Mouse (Mus musculus): ENCODE data around the gene Socs1. TPM values are rescaled to one million over a fixed set of nuclear protein-coding genes. Genes with fewer than 3 reads are reported as not detected.

Gene Socs1
- polyA plus RNA-seq, 1 experiment from 2014 or later, result 2.5 TPM

DNA sequence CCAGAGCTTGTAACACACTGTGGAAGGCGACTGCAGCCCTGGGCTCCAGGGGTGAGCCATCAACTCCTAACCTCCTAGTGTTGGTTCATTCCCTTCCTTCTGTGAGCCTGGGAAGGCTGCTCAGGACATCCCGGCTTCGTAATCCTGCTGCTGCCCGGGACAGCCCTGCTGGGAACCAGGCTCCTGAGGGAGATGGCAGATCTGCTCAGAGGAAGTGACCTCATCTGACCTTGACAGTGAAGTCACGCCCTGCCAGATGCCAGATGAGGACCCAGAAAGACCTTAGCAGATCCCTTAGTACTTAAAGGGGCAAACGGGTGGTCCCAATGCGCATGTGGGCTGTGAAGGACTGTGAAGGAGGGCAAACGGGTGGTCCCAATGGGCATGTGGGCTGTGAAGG lies 24.2 kb downstream of the Socs1 start:
- Histone ChIP-seq H3K9ac (ENCODE audit: low read length) (no peak overlapping the region), H3K27ac (ENCODE audit: low read depth, low read length) (no peak overlapping the region), H3K36me3 (ENCODE audit: control insufficient read depth, insufficient read depth, low read length) (no peaks in the 10 kb centered on the region), H3K4me1 (ENCODE audit: control insufficient read depth, insufficient read depth, low read length) (no peaks in the 10 kb centered on the region), H3K4me3 (ENCODE audit: low read depth, low read length) (no peak overlapping the region), H3K9me3 (ENCODE audit: control insufficient read depth, low read length) (no peaks in the 10 kb centered on the region), H3K27me3 (ENCODE audit: control insufficient read depth, insufficient read depth, low read length) (no peaks in the 10 kb centered on the region), H3K4me2 (ENCODE audit: low read depth) (no peak overlapping the region)
- DNase-seq (ENCODE audit: low spot score), result no peak
- ATAC-seq (ENCODE audit: insufficient read depth, low FRiP score, low TSS enrichment), result no peak
- 65% methylated on average over 8 of the region's 8 CpGs for WGBS

DNA sequence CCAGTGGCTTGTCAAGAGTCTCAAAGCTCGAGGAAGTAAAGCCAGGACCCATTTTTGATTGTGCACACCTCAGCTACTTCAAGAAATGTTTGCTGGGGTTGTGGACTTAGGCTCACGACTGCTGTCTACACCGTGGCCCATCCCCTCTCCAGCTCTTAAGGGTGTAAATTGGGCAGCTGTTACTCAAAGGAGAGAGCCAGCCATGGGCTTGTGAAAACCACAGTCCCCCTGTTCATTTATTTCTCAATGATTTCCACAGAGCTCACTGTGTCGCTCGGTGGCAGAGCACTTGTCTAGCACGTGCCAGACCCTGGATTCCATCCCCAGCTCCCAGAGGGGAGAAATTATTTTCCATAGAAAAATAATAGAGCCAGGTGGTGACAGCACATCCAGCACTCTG lies 29.2 kb downstream of the Socs1 start:
- WGBS, result 79% methylated on average over 6 of the region's 6 CpGs
- H3K36me3 ChIP-seq (ENCODE audit: control insufficient read depth, insufficient read depth, low read length), result no peaks in the 10 kb centered on the region

DNA sequence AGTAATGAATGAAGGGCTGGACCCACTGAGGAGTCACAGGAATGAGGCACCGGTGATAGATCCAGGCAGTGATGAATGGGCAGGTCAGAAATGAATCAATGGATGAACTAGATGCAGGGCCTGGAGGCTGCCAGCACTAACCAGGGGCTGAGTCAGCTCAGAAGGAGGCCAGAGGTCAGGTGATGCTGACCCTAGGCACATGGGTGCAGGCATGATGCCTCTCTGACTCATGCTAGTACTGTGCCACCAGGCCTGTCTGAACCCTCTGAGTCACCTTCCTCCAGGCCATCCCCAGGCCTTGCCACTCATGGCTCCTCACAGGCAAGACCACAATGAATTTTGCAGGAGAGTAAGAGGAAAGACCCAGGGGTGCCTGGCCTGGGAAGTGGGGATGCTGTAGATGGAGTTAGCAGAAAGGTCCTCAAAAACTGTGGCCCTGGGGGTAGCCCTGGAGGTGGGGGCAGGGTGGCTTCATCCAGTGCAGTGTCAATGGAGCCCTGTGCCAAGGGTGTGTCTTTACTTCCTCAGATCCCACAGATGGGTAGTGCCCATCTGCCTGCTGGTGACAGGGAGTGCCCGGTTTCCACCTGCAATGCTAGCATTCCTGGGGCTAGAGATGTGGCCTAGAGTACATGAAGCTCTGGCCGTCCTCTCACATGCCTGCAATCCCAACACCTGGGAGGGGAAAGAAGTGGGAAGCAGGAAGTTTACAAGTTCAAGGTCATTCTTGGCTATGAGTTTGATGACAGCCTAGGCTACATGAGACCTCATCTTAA lies 30.6 kb downstream of the Socs1 start:
- Histone ChIP-seq H3K9ac (ENCODE audit: low read length) (no peak overlapping the region), H3K36me3 (ENCODE audit: control insufficient read depth, insufficient read depth, low read length) (no peaks in the 10 kb centered on the region), H3K4me3 (ENCODE audit: low read depth, low read length) (no peak overlapping the region), H3K9me3 (ENCODE audit: control insufficient read depth, low read length) (no peaks in the 10 kb centered on the region), H3K4me1 (ENCODE audit: control insufficient read depth, insufficient read depth, low read length) (no peaks in the 10 kb centered on the region), H3K27me3 (ENCODE audit: control insufficient read depth, insufficient read depth, low read length) (no peaks in the 10 kb centered on the region), H3K4me2 (ENCODE audit: low read depth) (no peak overlapping the region), H3K27ac (ENCODE audit: low read depth, low read length) (no peak overlapping the region)
- DNase-seq (ENCODE audit: low spot score), result no peak
- WGBS, result 86% methylated on average over 3 of the region's 3 CpGs
- ATAC-seq (ENCODE audit: insufficient read depth, low FRiP score, low TSS enrichment), result no peak

More for the DNA sequence above, 29.2 kb downstream of the Socs1 start:
- Histone ChIP-seq H3K4me1 (ENCODE audit: control insufficient read depth, insufficient read depth, low read length) (no peaks in the 10 kb centered on the region), H3K27ac (ENCODE audit: low read depth, low read length) (no peak overlapping the region), H3K27me3 (ENCODE audit: control insufficient read depth, insufficient read depth, low read length) (no peaks in the 10 kb centered on the region), H3K4me2 (ENCODE audit: low read depth) (no peak overlapping the region), H3K9ac (ENCODE audit: low read length) (no peak overlapping the region), H3K4me3 (ENCODE audit: low read depth, low read length) (no peak overlapping the region), H3K9me3 (ENCODE audit: control insufficient read depth, low read length) (no peaks in the 10 kb centered on the region)
- ATAC-seq (ENCODE audit: insufficient read depth, low FRiP score, low TSS enrichment) (no peak), DNase-seq (ENCODE audit: low spot score) (no peak)

GRCm38 (mm10) chr16:10749824-10750223 lies 35.5 kb downstream of the Socs1 start:
- Histone ChIP-seq H3K36me3 (ENCODE audit: control insufficient read depth, insufficient read depth, low read length) (no peaks in the 10 kb centered on the region), H3K4me2 (ENCODE audit: low read depth) (no peak overlapping the region), H3K9ac (ENCODE audit: low read length) (no peak overlapping the region), H3K4me3 (ENCODE audit: low read depth, low read length) (no peak overlapping the region), H3K9me3 (ENCODE audit: control insufficient read depth, low read length) (no peaks in the 10 kb centered on the region), H3K27me3 (ENCODE audit: control insufficient read depth, insufficient read depth, low read length) (no peaks in the 10 kb centered on the region), H3K4me1 (ENCODE audit: control insufficient read depth, insufficient read depth, low read length) (no peaks in the 10 kb centered on the region), H3K27ac (ENCODE audit: low read depth, low read length) (no peak overlapping the region)
- WGBS, result 74% methylated on average over 7 of the region's 7 CpGs
- ATAC-seq (ENCODE audit: insufficient read depth, low FRiP score, low TSS enrichment) (no peak; the same call in 1 of the 2 replicates), DNase-seq (ENCODE audit: low spot score) (no peak)

GRCm38 (mm10) chr16:10749226-10749625 lies 36.1 kb downstream of the Socs1 start:
- no peak overlapping the region for H3K4me2 ChIP-seq (ENCODE audit: low read depth)
- no peaks in the 10 kb centered on the region for H3K27me3 ChIP-seq (ENCODE audit: control insufficient read depth, insufficient read depth, low read length)
- DNase-seq (ENCODE audit: low spot score) (no peak), ATAC-seq (ENCODE audit: insufficient read depth, low FRiP score, low TSS enrichment) (no peak)
- WGBS, result 73% methylated on average over 7 of the region's 7 CpGs
- no peak overlapping the region for H3K4me3 ChIP-seq (ENCODE audit: low read depth, low read length)
- no peaks in the 10 kb centered on the region for H3K9me3 ChIP-seq (ENCODE audit: control insufficient read depth, low read length)
- H3K4me1 ChIP-seq (ENCODE audit: control insufficient read depth, insufficient read depth, low read length), result no peaks in the 10 kb centered on the region
- H3K27ac ChIP-seq (ENCODE audit: low read depth, low read length), result no peak overlapping the region
- H3K9ac ChIP-seq (ENCODE audit: low read length), result no peak overlapping the region
- H3K36me3 ChIP-seq (ENCODE audit: control insufficient read depth, insufficient read depth, low read length), result no peaks in the 10 kb centered on the region

DNA sequence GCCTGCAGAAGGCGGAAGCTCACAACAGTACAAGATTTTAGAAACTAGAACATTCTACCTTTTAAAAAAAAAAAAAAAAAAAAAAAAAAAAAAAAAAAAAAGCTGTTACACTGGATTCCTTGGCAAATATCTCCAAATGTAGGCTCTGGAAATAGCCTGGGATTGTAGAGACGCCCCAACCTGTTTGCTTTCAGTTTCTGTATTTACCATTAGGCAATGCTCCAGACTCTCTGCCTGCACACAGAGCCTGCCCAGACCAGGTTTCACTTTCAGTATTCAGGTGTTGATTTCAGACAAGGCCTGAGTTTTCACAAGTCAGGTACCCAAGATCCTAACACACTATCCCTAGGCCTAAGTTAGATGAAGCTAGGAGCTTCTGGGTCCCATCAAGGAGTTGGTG lies 44.3 kb downstream of the Socs1 start:
- 90% methylated on average over 2 of the region's 2 CpGs for WGBS
- Histone ChIP-seq H3K27ac (ENCODE audit: low read depth, low read length) (no peak overlapping the region), H3K4me2 (ENCODE audit: low read depth) (no peak overlapping the region), H3K4me3 (ENCODE audit: low read depth, low read length) (no peak overlapping the region), H3K27me3 (ENCODE audit: control insufficient read depth, insufficient read depth, low read length) (no peaks in the 10 kb centered on the region), H3K36me3 (ENCODE audit: control insufficient read depth, insufficient read depth, low read length) (no peaks in the 10 kb centered on the region), H3K4me1 (ENCODE audit: control insufficient read depth, insufficient read depth, low read length) (no peaks in the 10 kb centered on the region), H3K9ac (ENCODE audit: low read length) (no peak overlapping the region), H3K9me3 (ENCODE audit: control insufficient read depth, low read length) (no peaks in the 10 kb centered on the region)
- DNase-seq (ENCODE audit: low spot score) (no peak), ATAC-seq (ENCODE audit: insufficient read depth, low FRiP score, low TSS enrichment) (no peak)

GRCm38 (mm10) chr16:10739854-10740398 lies 45.4 kb downstream of the Socs1 start:
- H3K27me3 ChIP-seq (ENCODE audit: control insufficient read depth, insufficient read depth, low read length), result no peaks in the 10 kb centered on the region
- no peaks in the 10 kb centered on the region for H3K4me1 ChIP-seq (ENCODE audit: control insufficient read depth, insufficient read depth, low read length)
- H3K9ac ChIP-seq (ENCODE audit: low read length), result no peak overlapping the region
- DNase-seq (ENCODE audit: low spot score) (no peak), ATAC-seq (ENCODE audit: insufficient read depth, low FRiP score, low TSS enrichment) (no peak)
- no peak overlapping the region for H3K27ac ChIP-seq (ENCODE audit: low read depth, low read length)
- 74% methylated on average over 9 of the region's 9 CpGs for WGBS
- H3K4me3 ChIP-seq (ENCODE audit: low read depth, low read length), result no peak overlapping the region
- H3K9me3 ChIP-seq (ENCODE audit: control insufficient read depth, low read length), result no peaks in the 10 kb centered on the region
- H3K36me3 ChIP-seq (ENCODE audit: control insufficient read depth, insufficient read depth, low read length), result no peaks in the 10 kb centered on the region
- H3K4me2 ChIP-seq (ENCODE audit: low read depth), result no peak overlapping the region

GRCm38 (mm10) chr16:10738866-10739265 lies 46.5 kb downstream of the Socs1 start:
- Histone ChIP-seq H3K4me3 (ENCODE audit: low read depth, low read length) (no peak overlapping the region), H3K4me2 (ENCODE audit: low read depth) (no peak overlapping the region), H3K9ac (ENCODE audit: low read length) (no peak overlapping the region), H3K27me3 (ENCODE audit: control insufficient read depth, insufficient read depth, low read length) (no peaks in the 10 kb centered on the region), H3K36me3 (ENCODE audit: control insufficient read depth, insufficient read depth, low read length) (no peaks in the 10 kb centered on the region), H3K27ac (ENCODE audit: low read depth, low read length) (no peak overlapping the region), H3K9me3 (ENCODE audit: control insufficient read depth, low read length) (no peaks in the 10 kb centered on the region), H3K4me1 (ENCODE audit: control insufficient read depth, insufficient read depth, low read length) (no peaks in the 10 kb centered on the region)
- ATAC-seq (ENCODE audit: insufficient read depth, low FRiP score, low TSS enrichment), result no peak
- DNase-seq (ENCODE audit: low spot score), result no peak
- WGBS, result 92% methylated on average over 3 of the region's 3 CpGs

DNA sequence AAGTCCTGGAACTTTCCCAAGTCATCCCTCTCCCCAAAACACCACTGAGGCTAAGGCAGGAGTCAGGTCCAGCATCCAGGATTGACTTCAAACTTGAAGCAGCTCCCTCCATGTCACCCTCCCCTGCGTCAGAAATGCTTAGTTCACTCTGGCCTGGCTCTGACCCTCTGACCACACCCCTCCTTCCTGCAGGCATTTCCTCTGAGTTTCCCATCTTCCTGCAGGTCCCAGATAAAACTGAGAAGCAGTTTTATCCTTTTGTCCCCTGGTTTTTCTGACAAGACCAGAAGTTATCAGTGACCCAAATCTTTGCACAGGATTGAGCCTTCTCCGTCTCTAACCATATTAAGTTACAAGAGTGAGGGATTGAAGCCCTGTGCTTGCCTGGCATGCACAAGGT lies 47.8 kb downstream of the Socs1 start:
- H3K9me3 ChIP-seq (ENCODE audit: control insufficient read depth, low read length), result no peaks in the 10 kb centered on the region
- no peak overlapping the region for H3K27ac ChIP-seq (ENCODE audit: low read depth, low read length)
- H3K27me3 ChIP-seq (ENCODE audit: control insufficient read depth, insufficient read depth, low read length), result no peaks in the 10 kb centered on the region
- no peak overlapping the region for H3K4me3 ChIP-seq (ENCODE audit: low read depth, low read length)
- H3K4me2 ChIP-seq (ENCODE audit: low read depth), result no peak overlapping the region
- WGBS, result 59% methylated on average over 2 of the region's 2 CpGs
- H3K4me1 ChIP-seq (ENCODE audit: control insufficient read depth, insufficient read depth, low read length), result no peaks in the 10 kb centered on the region
- H3K9ac ChIP-seq (ENCODE audit: low read length), result no peak overlapping the region
- ATAC-seq (ENCODE audit: insufficient read depth, low FRiP score, low TSS enrichment) (no peak), DNase-seq (ENCODE audit: low spot score) (no peak)
- no peaks in the 10 kb centered on the region for H3K36me3 ChIP-seq (ENCODE audit: control insufficient read depth, insufficient read depth, low read length)

All from neural tube, embryonic 11.5 days (tissue).